Mouse (Mus musculus) gastrocnemius, postnatal 14 days (tissue): ENCODE data around the gene Csdc2. TPM values are rescaled to one million over a fixed set of nuclear protein-coding genes. Genes with fewer than 3 reads are reported as not detected.

Experiments used
- DNase-seq: peaks from one replicate; pipeline ENCODE4 v3.0.0; 2021; ENCODE audit warnings: mixed read lengths
- intact Hi-C: fragments of 180-260 bp; cut with DNase I; formaldehyde crosslinking; loops from one replicate; pipeline ENCODE4 v1.15.1; 2025; ENCODE audit warnings: low total_unique reads
- total RNA-seq, 2 experiments: library from RNA; stranded (reverse); gene quantifications; 2 replicates each; pipeline ENCODE4 v1.2.3; 2021

Gene Csdc2
- total RNA-seq, 2 experiments from 2014 or later, result 3.7 to 3.8 TPM

DNA sequence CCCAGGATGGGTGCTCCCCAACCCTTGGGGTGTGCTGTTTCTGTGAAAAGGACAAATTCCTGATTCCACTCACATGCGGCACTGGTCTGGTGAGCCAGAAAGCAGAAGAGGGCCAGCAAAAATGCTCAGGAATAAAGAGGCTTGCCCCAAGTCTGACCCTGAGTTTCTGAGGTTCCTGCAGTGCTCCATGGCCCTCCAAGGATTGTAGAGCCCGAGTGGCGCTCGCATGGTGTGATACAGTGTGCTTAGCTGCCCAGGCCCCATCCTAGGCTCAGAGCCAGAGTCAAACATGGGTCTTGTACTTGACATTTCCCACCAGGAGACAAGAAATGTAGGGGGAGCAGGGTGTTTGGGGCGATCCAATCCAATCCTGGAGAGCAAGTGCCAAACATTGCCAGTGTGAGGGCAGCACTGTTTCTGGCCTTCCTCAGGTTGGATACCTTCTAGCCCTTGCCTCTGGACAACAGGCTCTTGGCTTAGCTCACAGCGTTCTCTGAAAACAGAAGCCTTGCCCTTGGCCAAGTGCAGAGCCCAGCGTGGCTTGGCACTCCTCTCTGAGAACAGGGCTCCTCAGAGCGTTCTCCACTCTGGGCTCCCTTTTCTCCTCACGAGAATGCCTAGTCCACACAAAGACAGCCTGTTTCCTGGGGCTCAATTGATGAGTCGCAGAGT lies 15.9 kb upstream of the Csdc2 start:
- DNase-seq, result no peak
- intact Hi-C loops, result no loop called here

DNA sequence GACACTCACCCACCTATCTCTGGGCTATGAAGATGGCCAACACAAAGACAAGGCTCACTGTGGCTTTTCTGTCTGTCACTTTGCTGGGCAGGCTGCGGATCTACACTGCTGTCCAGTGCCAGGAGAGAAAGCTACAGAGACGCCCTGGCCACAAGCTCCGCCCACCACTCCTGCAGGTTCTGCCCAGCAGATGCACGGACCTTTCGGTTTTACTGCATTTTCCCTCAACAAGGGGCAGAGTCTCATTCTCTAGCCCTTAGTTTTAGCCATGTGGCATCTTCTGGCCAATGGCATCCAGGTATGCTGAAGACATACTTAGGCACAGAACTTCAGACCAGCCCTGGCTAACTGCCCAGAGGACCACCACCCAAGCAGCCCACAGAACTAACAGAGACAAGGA lies 15.3 kb upstream of the Csdc2 start:
- intact Hi-C loops, result no loop called here
- DNase-seq, result no peak

- intact Hi-C loops, result no loop called here
- no peak for DNase-seq
Observed at GRCm38 (mm10) chr15:81924933-81925332, 11.6 kb upstream of the Csdc2 start.

GRCm38 (mm10) chr15:81925760-81926445 lies 10.7 kb upstream of the Csdc2 start, which contains the start of gene Polr3h:
Polr3h (minus strand) TSS chr15:81926240.
- intact Hi-C loops, result no loop called here

DNA sequence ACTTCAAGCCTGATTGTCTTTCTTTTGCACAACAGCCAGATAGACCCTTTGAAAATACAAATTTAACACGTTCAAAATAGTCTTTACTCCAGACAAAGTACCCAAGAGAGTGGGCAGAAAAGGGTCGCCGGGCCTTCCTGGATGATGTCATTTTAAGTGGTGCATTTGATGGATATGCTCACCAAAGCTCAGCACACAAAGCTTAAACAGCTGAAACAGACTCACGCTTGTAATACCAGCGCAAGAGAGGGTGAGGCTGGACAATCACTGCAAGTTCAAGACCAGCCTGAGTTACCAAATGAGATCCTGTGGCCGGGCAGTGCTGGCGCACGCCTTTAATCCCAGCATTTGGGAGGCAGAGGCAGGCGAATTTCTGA lies 10.1 kb upstream of the Csdc2 start:
- intact Hi-C loops, result no loop called here
- DNase-seq, result no peak

More at GRCm38 (mm10) chr15:81925760-81926445, 10.7 kb upstream of the Csdc2 start, which contains the start of gene Polr3h:
- peak; percentile 96 for DNase-seq

DNA sequence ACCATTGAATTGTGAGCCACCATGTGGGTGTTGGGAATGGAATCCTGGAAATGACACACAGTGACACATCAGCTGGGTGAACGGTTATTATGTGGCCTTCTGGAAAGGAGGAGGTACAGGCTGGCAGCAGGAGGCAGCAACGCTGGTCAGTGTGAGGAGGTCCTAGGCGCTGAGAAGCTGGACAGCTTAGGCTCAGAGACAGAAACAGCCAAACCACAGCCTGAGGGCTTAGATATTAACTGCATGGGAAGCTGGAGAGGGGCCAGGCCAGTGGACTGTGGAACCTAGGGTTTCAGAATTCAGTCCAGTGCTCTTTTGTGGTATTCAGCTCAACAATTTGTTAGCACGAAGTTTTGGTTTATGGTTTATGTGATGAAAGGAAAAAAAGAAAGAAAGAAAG lies 8.8 kb upstream of the Csdc2 start:
- DNase-seq, result no peak

DNA sequence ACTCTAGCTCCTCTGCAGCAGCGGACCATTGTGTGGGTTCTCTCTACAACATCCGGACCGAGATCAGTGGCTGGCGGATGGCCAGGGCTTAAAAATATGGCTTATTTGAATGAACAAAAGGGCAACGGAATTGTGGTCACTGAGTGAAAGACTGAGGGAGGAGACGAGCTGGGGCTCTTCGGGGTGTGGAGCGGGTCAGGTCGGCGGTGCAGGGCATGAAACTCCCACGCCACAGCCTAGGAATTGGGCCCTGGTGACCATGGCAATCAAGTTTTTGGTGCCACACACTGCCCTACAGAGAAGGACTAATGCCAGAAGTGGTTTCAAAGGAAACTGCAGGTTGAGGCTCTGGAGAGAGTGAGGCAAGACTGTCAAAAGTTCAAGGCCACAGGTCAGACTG lies 8.3 kb upstream of the Csdc2 start:
- intact Hi-C loops, result no loop called here
- DNase-seq, result peak; percentile 46

More for the DNA sequence above, 8.8 kb upstream of the Csdc2 start:
- intact Hi-C loops, result no loop called here

- DNase-seq, result no peak
- intact Hi-C loops, result no loop called here
Observed at GRCm38 (mm10) chr15:81932951-81933470, 3.5 kb upstream of the Csdc2 start.

DNA sequence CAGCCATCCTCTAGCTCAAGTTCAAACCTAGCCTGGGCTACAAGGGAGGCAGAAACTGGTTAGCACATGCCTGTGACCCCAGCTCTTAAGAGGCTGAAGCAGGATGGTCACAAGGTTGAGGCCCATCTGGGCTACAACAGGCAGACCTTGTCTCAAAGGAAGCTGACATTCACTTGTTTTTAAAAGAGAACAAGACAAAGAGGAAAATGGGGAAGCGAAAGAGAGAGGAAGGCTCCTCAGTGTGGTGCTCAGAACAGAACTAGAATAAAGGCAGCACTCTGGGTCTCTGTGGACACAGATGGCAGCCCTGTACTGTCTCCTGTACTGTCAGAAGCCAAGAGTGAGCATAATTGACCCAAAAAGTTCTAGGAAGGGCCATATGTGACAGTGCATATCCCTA lies 2.6 kb upstream of the Csdc2 start:
- no peak for DNase-seq
- intact Hi-C loops, result no loop called here

- DNase-seq, result no peak
- intact Hi-C loops, result no loop called here
Observed at GRCm38 (mm10) chr15:81935869-81936637, 506 bp upstream of the Csdc2 start.

DNA sequence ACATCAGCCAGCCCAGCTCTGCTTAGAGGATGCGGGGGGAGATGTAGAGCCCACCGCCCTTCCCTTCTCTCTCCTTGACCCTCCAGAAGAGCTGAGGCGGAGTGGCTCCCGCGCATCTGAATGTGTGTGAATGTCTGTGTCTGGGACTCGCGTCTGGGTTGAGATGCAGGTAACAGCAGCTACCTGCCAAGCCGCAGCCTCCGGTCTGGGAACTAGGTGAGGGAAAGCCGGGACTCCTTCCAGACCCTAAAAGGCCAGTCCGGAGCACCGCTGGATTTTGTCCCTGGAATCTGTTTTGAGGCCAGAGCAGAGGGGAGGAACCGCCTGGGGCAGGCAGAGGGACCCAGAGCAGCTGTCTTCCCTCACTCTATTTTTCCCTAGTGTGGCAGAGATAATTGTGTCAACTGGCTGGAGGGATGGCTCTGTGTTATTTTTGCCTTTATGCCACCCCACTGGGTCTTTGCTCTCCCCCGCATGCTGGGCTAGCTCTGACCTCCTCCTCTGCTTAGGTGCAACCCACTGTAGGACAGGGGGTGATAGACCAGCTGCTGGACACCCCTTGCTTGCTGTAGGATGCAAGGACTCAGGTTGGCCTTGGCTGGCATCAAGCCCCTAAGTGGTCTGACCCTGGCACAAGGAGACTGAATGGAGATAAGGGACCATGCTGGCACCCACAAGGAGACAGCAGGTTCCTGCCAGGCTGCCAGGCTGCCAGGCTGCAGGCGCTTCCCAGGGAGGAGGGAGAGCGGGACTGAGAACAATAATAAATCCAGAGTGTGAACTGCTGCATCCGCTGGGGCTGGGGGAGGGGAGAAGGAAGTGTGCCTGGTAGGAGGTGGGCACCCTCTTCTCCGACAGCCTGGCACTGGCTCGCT lies 776 bp downstream of the Csdc2 start:
- peak; percentile 26 for DNase-seq
- intact Hi-C loops, result no loop called here

- no peak for DNase-seq
Observed at GRCm38 (mm10) chr15:81938246-81938645, 1.7 kb downstream of the Csdc2 start.

GRCm38 (mm10) chr15:81939157-81939715 lies 2.7 kb downstream of the Csdc2 start:
- DNase-seq, result no peak
- intact Hi-C loops, result no loop called here

More at GRCm38 (mm10) chr15:81938246-81938645, 1.7 kb downstream of the Csdc2 start:
- intact Hi-C loops, result no loop called here

DNA sequence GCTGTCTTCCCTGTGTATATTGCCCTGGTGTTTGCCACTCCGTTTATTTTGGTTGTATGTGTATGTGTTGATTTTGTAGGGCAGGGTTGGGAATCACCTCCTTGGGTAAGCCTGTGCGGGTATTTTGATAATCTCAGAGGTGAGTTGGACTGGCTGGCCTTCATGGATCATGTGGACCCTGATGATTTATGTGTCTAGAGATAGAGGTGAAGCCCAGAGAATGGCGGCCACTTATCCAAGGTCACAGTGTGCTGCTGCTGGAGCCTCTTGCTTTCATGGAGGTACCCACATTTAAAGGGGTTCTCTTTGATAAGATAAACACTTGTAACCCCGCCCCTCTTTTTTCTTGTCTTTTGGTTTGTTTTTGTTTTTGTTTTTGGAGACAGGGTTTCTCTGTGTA lies 3.2 kb downstream of the Csdc2 start:
- intact Hi-C loops, result loop anchor here (5.0 kb wide), 1 partner anchor 48 kb away; the partner anchor contains the start of gene Xrcc6
- DNase-seq, result no peak

DNA sequence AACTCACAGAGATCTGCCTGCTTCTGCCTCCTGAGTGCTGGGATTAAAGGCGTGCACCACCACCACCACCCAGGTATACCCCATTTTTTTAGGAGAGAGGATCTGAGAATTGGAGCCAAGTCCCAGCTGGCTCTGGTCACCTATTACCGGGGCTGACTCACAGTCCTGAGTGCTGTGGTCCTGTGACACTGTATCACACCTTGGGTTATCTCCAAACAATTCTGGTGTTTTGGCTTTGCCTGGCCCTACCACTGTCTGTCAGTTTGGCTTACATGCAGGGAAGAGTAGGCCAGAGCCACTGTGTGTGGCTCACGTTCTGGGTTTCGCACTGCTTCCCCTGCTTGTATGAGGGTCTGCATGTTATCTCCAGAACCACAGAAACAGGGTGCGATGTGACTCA lies 3.7 kb downstream of the Csdc2 start:
- intact Hi-C loops, result loop anchor here (5.0 kb wide), 1 partner anchor 47 kb away; the partner anchor contains the start of gene Xrcc6
- no peak for DNase-seq

- intact Hi-C loops, result loop anchor here (5.0 kb wide), 1 partner anchor 46 kb away; the partner anchor contains the start of gene Xrcc6
- no peak for DNase-seq
Observed at GRCm38 (mm10) chr15:81941010-81941409, 4.5 kb downstream of the Csdc2 start.

GRCm38 (mm10) chr15:81943176-81943749 lies 6.7 kb downstream of the Csdc2 start:
- no peak for DNase-seq
- intact Hi-C loops, result loop anchor here (5.0 kb wide), 1 partner anchor 44 kb away; the partner anchor contains the start of gene Xrcc6

DNA sequence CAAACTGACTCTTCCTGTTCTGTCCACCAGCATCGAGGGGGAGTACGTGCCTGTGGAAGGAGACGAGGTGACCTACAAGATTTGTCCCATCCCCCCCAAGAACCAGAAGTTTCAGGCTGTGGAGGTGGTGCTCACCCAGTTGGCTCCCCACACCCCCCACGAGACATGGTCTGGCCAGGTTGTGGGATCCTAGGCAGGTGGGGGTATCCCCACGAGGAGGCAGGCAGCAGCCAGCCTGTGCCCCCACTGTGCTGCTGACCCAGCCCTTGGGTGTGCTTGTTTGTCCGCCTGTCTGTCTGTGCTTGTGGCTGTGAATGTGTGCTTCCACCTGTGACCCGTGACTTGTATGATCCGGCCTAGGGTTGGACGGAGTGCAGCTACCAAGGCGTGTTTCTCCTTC lies 12.5 kb downstream of the Csdc2 start:
- no peak for DNase-seq
- intact Hi-C loops, result no loop called here
